Mouse (Mus musculus): ENCODE data around the gene Slc38a7. TPM values are rescaled to one million over a fixed set of nuclear protein-coding genes. Genes with fewer than 3 reads are reported as not detected.
"Not testable (repeated sequence)": the region's sequence is repeated elsewhere in the genome, so short reads cannot be mapped to it uniquely, and the experiment has no call there.

Slc38a7 gene
- polyA plus RNA-seq, 1 experiment, result 0.12 TPM

DNA sequence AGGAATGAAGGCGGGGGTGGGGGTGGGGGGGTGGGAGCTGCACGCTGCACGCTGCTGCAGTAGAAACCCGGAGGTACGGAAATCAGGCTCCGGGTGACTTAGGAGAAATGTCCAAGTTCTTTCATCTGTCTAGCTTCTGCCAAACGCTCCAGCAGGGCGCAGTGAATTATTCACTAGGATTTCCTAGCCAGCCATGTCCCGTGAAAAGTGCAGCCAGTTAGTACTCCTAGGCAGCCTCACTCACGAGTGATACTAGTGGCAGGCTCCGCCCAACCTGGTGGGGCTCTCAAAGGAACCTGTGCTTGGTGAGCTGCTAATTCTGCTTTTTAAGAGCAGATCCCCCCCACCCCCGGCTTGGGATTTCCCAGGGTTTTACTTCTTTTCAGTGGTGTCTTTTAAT, 31.2 kb upstream of the Slc38a7 start:
- Histone ChIP-seq H3K4me3 (replicated peaks) (no peak overlapping the region), H3K4me1 (ENCODE audit: control insufficient read depth) (peaks cover 33% of the 10 kb centered on the region), H3K36me3 (ENCODE audit: control insufficient read depth) (peaks cover 8% of the 10 kb centered on the region), H3K9me3 (ENCODE audit: control insufficient read depth, low read length) (no peaks in the 10 kb centered on the region), H3K27me3 (ENCODE audit: control insufficient read depth) (no peaks in the 10 kb centered on the region)
- no peak for TF ChIP-seq GATA1 (IDR thresholded peaks at IDR 0.05; ENCODE audit: low read length)
- no peak for TF ChIP-seq TAL1 (IDR thresholded peaks at IDR 0.05; ENCODE audit: low read length)

DNA sequence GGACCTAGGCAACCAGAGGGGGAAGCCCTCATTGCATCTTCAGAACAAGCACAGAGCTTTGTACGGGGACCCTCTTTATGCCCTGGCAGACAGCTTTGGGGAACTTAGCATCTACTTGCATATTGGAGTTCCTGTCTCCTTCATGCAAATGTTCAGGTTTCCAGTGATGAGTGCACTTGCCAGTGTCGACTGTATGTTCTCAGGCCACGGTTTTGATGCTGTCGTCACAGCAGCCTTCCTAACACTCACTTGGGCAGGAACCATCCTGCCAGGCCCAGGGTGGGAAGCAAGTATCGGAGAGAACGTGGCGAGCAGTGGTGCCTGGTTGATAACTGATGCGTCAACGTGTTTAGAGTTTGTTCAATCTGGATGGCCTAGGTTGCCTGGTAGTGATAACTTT, 28.9 kb upstream of the Slc38a7 start:
- no peaks in the 10 kb centered on the region for H3K9me3 ChIP-seq (ENCODE audit: control insufficient read depth, low read length)
- peaks cover 18% of the 10 kb centered on the region for H3K36me3 ChIP-seq (ENCODE audit: control insufficient read depth)
- H3K27me3 ChIP-seq (ENCODE audit: control insufficient read depth), result no peaks in the 10 kb centered on the region
- H3K4me3 ChIP-seq (replicated peaks), result no peak overlapping the region
- H3K4me1 ChIP-seq (ENCODE audit: control insufficient read depth), result peaks cover 24% of the 10 kb centered on the region
- TF ChIP-seq TAL1 (IDR thresholded peaks at IDR 0.05; ENCODE audit: low read length) (no peak), GATA1 (IDR thresholded peaks at IDR 0.05; ENCODE audit: low read length) (no peak)

DNA sequence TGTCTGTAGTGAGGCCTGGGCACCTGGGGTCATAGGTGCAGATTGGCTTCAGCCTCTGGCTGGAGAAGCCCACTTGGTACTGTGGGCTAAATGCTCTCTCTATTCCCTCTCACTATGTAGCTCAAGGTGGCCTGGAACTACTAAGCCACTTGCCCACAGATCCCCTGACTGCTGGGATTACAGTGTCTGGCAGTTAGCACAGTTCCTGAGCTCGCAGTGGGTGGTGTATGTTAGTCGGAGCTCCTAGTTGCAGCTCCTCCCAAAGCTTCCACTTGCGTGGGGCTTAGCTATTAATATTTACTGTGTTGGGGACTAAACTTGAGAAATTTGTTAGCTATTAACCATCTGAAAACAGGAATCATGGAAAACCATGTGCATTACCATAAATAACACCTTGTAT, 28.2 kb upstream of the Slc38a7 start:
- H3K4me1 ChIP-seq (ENCODE audit: control insufficient read depth), result peaks cover 18% of the 10 kb centered on the region
- H3K27me3 ChIP-seq (ENCODE audit: control insufficient read depth), result no peaks in the 10 kb centered on the region
- H3K36me3 ChIP-seq (ENCODE audit: control insufficient read depth), result peaks cover 24% of the 10 kb centered on the region
- TF ChIP-seq TAL1 (IDR thresholded peaks at IDR 0.05; ENCODE audit: low read length), result no peak
- no peak for TF ChIP-seq GATA1 (IDR thresholded peaks at IDR 0.05; ENCODE audit: low read length)
- H3K4me3 ChIP-seq (replicated peaks), result no peak overlapping the region
- no peaks in the 10 kb centered on the region for H3K9me3 ChIP-seq (ENCODE audit: control insufficient read depth, low read length)

DNA sequence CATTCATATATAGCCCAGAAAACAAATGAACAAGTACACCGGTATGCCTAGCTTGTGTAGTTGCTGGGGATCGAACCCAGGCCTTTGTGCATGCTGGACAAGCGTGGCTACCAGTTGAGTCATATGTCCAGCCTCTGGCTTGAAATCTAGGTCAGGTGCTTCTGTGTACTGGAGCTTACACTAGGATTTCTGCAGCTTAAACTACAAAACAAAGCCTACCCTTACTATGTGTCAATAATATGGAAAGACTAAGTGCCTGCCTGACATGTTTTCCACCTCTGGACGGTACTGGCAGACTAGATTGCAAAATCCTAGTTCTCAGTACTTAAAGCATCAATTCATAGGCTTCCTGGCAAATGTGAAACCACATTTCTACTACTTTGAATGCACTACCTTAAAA, 26.5 kb upstream of the Slc38a7 start:
- Histone ChIP-seq H3K36me3 (ENCODE audit: control insufficient read depth) (peaks cover 37% of the 10 kb centered on the region), H3K9me3 (ENCODE audit: control insufficient read depth, low read length) (peaks cover 2% of the 10 kb centered on the region), H3K4me1 (ENCODE audit: control insufficient read depth) (peaks cover 6% of the 10 kb centered on the region), H3K4me3 (replicated peaks) (no peak overlapping the region), H3K27me3 (ENCODE audit: control insufficient read depth) (no peaks in the 10 kb centered on the region)
- TF ChIP-seq GATA1 (IDR thresholded peaks at IDR 0.05; ENCODE audit: low read length) (no peak), TAL1 (IDR thresholded peaks at IDR 0.05; ENCODE audit: low read length) (no peak)

DNA sequence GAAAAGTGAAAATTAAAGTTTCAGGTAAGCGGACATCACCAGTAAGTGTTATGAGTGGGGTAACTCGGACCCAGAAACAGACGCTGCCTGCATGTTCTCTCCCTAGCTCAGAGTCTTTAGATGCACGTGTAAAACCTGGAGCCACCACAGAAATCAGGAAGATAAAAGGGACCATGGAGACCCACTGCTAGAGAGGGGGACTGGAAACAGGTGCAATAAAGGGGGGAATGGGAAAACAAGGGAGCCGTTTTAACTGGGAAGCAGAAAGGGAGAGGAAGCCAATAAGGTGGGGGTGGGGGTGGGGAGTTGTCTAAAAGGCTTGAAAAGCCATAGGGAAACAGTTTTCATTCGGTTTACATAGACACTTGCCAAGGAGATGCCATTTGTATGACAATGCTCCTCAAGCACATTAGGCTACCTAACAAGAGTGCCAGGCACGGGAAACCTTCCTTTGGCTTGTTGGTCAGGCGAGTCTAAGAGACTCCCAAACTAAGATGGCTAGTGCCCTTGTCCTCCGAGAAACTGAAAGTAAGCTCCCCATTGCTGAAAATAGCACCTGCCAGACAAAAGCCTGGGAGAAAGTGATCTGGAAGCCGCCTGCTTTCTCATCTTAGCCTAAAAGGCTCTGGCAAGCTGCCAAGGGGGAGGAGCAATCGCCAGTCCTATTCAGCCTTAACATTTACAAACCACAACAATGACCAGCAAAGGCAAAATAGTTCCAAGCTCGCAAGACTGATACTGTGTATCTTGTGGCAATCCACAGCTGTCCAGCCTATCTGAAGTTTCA, 25.0 kb upstream of the Slc38a7 start:
- peaks cover 48% of the 10 kb centered on the region for H3K36me3 ChIP-seq (ENCODE audit: control insufficient read depth)
- peaks cover 3% of the 10 kb centered on the region; the same call in 1 of the 2 replicates for H3K4me1 ChIP-seq (ENCODE audit: control insufficient read depth)
- peaks cover 2% of the 10 kb centered on the region for H3K9me3 ChIP-seq (ENCODE audit: control insufficient read depth, low read length)
- no peaks in the 10 kb centered on the region for H3K27me3 ChIP-seq (ENCODE audit: control insufficient read depth)
- H3K4me3 ChIP-seq (replicated peaks), result no peak overlapping the region
- TF ChIP-seq GATA1 (IDR thresholded peaks at IDR 0.05; ENCODE audit: low read length), result no peak

DNA sequence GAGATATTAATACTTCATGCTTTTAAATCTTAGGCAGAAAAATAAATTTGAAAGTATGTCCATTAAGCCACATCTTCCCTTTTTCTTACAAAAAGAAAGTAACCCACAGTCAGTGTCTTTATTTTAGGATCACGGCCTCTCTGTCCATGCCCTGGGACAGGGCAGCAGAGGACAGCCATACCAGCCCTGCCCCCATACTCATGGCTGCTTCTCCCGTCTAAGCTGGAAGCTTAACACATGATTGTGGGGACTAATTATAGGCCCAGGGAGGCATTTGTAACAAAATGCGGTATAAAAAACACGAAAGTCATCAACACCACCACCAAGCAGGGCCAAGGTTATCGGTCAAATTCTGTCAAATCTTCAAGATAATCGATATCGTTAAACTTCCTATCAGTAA, 21.9 kb upstream of the Slc38a7 start:
- Histone ChIP-seq H3K27me3 (ENCODE audit: control insufficient read depth) (no peaks in the 10 kb centered on the region), H3K4me3 (replicated peaks) (no peak overlapping the region), H3K9me3 (ENCODE audit: control insufficient read depth, low read length) (peaks cover 2% of the 10 kb centered on the region), H3K4me1 (ENCODE audit: control insufficient read depth) (peaks cover 3% of the 10 kb centered on the region; the same call in 1 of the 2 replicates), H3K36me3 (ENCODE audit: control insufficient read depth) (peaks cover 70% of the 10 kb centered on the region)
- no peak for TF ChIP-seq GATA1 (IDR thresholded peaks at IDR 0.05; ENCODE audit: low read length)
- TF ChIP-seq TAL1 (IDR thresholded peaks at IDR 0.05; ENCODE audit: low read length), result no peak

DNA sequence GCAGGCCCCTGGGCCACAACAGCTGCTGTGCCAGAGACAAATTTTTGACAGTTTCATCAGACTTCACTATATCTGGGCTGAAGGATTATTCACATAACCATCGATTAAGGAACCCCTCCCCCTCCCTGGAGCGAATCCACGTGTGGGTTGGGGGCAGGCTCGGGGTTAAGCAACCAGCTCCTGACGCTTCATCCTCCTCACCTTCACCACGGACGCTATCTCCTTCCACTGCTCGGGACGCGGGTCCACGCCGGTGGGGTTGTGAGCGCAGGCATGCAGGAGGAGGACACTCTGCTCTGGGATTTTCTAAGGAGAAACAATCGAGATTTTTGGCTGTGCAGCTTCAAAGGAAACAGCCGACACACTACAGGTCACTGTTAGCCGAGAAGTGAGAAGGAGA, 18.4 kb upstream of the Slc38a7 start:
- no peaks in the 10 kb centered on the region for H3K27me3 ChIP-seq (ENCODE audit: control insufficient read depth)
- TF ChIP-seq GATA1 (IDR thresholded peaks at IDR 0.05; ENCODE audit: low read length) (no peak), TAL1 (IDR thresholded peaks at IDR 0.05; ENCODE audit: low read length) (no peak)
- H3K9me3 ChIP-seq (ENCODE audit: control insufficient read depth, low read length), result peaks cover 2% of the 10 kb centered on the region
- H3K36me3 ChIP-seq (ENCODE audit: control insufficient read depth), result peaks cover 88% of the 10 kb centered on the region
- H3K4me1 ChIP-seq (ENCODE audit: control insufficient read depth), result no peaks in the 10 kb centered on the region
- no peak overlapping the region for H3K4me3 ChIP-seq (replicated peaks)

DNA sequence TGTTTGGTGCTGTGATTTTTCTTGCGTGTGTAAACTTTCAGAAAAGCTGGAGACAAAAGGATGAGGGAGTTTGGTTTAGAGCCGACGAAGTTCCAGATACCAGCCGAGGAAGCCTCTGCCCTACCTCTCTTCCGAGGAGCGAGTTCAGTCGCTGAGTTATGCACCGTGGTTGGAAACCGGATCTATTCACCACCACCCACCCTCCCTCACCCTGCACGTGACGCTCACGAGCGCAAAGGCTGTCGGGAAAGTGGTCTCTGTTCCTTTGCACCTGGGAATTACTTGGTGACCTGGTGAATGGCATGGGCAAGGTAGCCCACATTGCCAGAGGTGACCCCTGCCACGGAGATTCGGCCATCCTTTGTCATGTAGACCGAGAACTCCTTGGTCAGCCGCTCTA, 11.5 kb upstream of the Slc38a7 start:
- H3K36me3 ChIP-seq (ENCODE audit: control insufficient read depth), result peaks cover 46% of the 10 kb centered on the region
- not testable (repeated sequence) for H3K9me3 ChIP-seq (ENCODE audit: control insufficient read depth, low read length); H3K4me3 ChIP-seq (replicated peaks); H3K4me1 ChIP-seq (ENCODE audit: control insufficient read depth); H3K27me3 ChIP-seq (ENCODE audit: control insufficient read depth)

DNA sequence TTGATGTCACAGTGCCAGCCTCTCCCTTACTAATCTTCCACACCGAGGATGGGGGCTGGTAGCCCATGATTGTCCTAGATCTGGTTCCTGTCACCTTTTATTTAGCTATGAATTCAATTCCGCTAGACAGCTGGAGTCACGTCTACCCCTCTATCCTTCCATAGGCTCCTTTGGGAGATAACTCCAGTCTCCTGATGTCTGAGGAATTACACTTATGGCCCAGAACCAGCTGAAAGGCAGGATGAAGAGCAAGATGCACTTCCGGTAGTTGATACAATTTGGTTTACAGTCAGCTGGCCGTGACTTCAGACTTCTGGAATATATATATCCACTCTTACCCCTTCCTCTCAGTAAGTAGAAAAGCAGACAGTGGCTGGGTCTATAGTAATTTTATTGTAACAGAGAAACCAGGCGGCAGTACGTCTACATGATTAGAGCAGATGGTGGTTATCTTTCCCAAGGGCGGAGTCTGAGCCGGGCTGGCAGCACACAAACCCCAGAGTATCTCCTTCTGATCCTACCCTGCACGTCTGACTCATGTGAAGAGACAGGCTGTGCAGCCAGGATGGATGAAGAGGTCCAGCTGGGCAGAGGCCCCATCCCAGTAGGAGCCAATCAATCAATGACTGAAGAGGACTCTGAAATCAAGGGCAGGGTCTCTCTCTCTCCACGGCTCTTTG, 10.6 kb upstream of the Slc38a7 start:
- H3K4me1 ChIP-seq (ENCODE audit: control insufficient read depth); H3K4me3 ChIP-seq (replicated peaks); H3K9me3 ChIP-seq (ENCODE audit: control insufficient read depth, low read length); H3K27me3 ChIP-seq (ENCODE audit: control insufficient read depth): not testable (repeated sequence)
- H3K36me3 ChIP-seq (ENCODE audit: control insufficient read depth), result peaks cover 37% of the 10 kb centered on the region

All from erythroblast, embryonic 14.5 days (primary cell).